Mouse (Mus musculus) limb, embryonic 11.5 days (tissue): ENCODE measurements around the gene Igf2bp3. TPM values are rescaled to one million over a fixed set of nuclear protein-coding genes. Genes with fewer than 3 reads are reported as not detected.

Experiments
- ATAC-seq: fragments of 200-750 bp; cut with Nextera tagmentation; 2 replicates; pipeline ENCODE4 v1.8.0; 2017; ENCODE audit warnings: low read depth; ENCODE audit not compliant: insufficient number of reproducible peaks, low FRiP score, low TSS enrichment
- DNase-seq: peaks from one replicate; pipeline ENCODE4 v3.0.0-alpha.2; 2015; ENCODE audit warnings: low spot score
- H3K27ac ChIP-seq: fragments of 300-500 bp; sonication (generic); replicated peaks from 2 replicates; pipeline ENCODE4 v1.5.1; 2014; ENCODE audit warnings: low read depth, mild to moderate bottlenecking, low read length
- H3K27me3 ChIP-seq: fragments of 300-500 bp; sonication (generic); 2 replicates; pipeline ENCODE4 v1.6.1; 2014; ENCODE audit warnings: mild to moderate bottlenecking, low read length, mixed read lengths; ENCODE audit not compliant: control insufficient read depth, insufficient read depth
- H3K36me3 ChIP-seq: fragments of 300-500 bp; sonication (generic); 2 replicates; pipeline ENCODE4 v1.6.1; 2014; ENCODE audit warnings: mild to moderate bottlenecking, low read length, moderate library complexity, mixed read lengths; ENCODE audit not compliant: control insufficient read depth, insufficient read depth
- H3K4me1 ChIP-seq: fragments of 300-500 bp; sonication (generic); 2 replicates; pipeline ENCODE4 v1.6.1; 2014; ENCODE audit warnings: low read length, mixed read lengths; ENCODE audit not compliant: control insufficient read depth, insufficient read depth
- H3K4me2 ChIP-seq: fragments of 300-500 bp; sonication (generic); 2 replicates; pipeline ENCODE4 v1.6.1; 2014; ENCODE audit warnings: low read depth, mild to moderate bottlenecking, moderate library complexity; ENCODE audit not compliant: severe bottlenecking
- H3K4me3 ChIP-seq: fragments of 300-500 bp; sonication (generic); 2 replicates; pipeline ENCODE4 v1.5.1; 2014; ENCODE audit warnings: low read depth, low read length
- H3K9ac ChIP-seq: fragments of 300-500 bp; sonication (generic); 2 replicates; pipeline ENCODE4 v1.6.1; 2014; ENCODE audit warnings: mild to moderate bottlenecking, low read length
- H3K9me3 ChIP-seq: fragments of 300-500 bp; sonication (generic); 2 replicates; pipeline ENCODE4 v1.6.1; 2016; ENCODE audit warnings: low read length; ENCODE audit not compliant: control insufficient read depth
- WGBS: fragments of 180-500 bp; shearing (Covaris S2); extraction: QIAGEN DNeasy Blood & Tissue Kit; methylation state at CpG from one replicate; pipeline ENCODE4 v1.1.7; 2014; 5-methylcytosine and 5-hydroxymethylcytosine counted together
- polyA plus RNA-seq: library from polyadenylated mRNA; unstranded; fragments of >200 nt; fragmentation: Nextera tagmentation; extraction: Ambion mirVana; gene quantifications from 2 replicates; pipeline ENCODE4 v1.2.1, GENCODE M21; 2014

Gene Igf2bp3
- polyA plus RNA-seq, 1 experiment from 2014 or later = 140 TPM

- Histone ChIP-seq H3K4me1 (no peaks in the 10 kb centered on the region), H3K36me3 (no peaks in the 10 kb centered on the region), H3K27ac (no peak overlapping the region), H3K9me3 (no peaks in the 10 kb centered on the region), H3K4me3 (no peak overlapping the region), H3K4me2 (no peak overlapping the region), H3K9ac (no peak overlapping the region), H3K27me3 (no peaks in the 10 kb centered on the region)
- DNase-seq = no peak
- WGBS = 80% methylated on average over 11 of the region's 11 CpGs
- ATAC-seq = no peak
Measured at GRCm38 (mm10) chr6:49050677-49051410, 163.9 kb downstream of the Igf2bp3 start.

GRCm38 (mm10) chr6:49048395-49048794, 166.4 kb downstream of the Igf2bp3 start:
- WGBS = 92% methylated on average over 10 of the region's 10 CpGs
- H3K9ac ChIP-seq = no peak overlapping the region
- no peak overlapping the region for H3K27ac ChIP-seq
- H3K4me3 ChIP-seq = no peak overlapping the region
- ATAC-seq = no peak
- no peak for DNase-seq
- H3K36me3 ChIP-seq = no peaks in the 10 kb centered on the region
- H3K9me3 ChIP-seq = no peaks in the 10 kb centered on the region
- H3K4me2 ChIP-seq = no peak overlapping the region
- no peaks in the 10 kb centered on the region for H3K27me3 ChIP-seq
- H3K4me1 ChIP-seq = no peaks in the 10 kb centered on the region

DNA sequence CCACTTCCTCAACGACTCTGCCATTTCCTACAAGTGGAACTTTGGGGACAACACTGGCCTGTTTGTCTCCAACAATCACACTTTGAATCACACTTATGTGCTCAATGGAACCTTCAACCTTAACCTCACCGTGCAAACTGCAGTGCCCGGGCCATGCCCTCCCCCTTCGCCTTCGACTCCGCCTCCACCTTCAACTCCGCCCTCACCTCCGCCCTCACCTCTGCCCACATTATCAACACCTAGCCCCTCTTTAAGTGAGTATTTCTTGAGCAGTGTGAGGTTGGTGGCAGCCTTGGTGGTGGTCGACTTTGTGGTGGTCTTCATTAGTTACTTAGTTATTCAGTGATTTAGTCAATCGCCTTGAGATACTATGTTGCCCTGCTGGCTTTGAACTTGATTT, 166.9 kb downstream of the Igf2bp3 start:
- Histone ChIP-seq H3K27me3 (no peaks in the 10 kb centered on the region), H3K36me3 (no peaks in the 10 kb centered on the region), H3K4me1 (no peaks in the 10 kb centered on the region), H3K9me3 (no peaks in the 10 kb centered on the region), H3K4me2 (no peak overlapping the region), H3K9ac (no peak overlapping the region), H3K4me3 (no peak overlapping the region), H3K27ac (no peak overlapping the region)
- ATAC-seq (no peak), DNase-seq (no peak)
- WGBS = 69% methylated on average over 10 of the region's 10 CpGs

DNA sequence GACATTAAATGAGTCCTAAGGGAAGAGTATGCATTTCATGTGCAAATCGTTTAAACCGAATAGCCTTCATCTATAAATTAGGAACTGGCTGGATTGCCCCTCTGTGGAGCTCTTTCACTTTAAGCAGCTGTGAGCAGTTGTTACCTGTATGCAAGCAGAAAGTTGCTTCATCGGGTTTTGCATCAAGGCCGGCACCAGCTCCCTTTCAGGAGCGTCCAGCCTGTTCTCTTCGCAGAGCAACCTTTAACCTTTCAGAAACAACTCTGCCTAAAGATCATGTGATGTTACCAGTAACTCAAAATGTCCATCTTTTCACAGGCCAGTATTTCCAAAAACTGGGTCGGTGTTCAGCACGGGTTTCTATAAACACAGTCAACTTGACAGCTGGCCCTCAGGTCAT, 167.8 kb downstream of the Igf2bp3 start:
- ATAC-seq (no peak), DNase-seq (no peak)
- no peaks in the 10 kb centered on the region for H3K36me3 ChIP-seq
- H3K9ac ChIP-seq = no peak overlapping the region
- WGBS = 74% methylated on average over 8 of the region's 8 CpGs
- H3K27ac ChIP-seq = no peak overlapping the region
- H3K4me3 ChIP-seq = no peak overlapping the region
- no peaks in the 10 kb centered on the region for H3K9me3 ChIP-seq
- no peaks in the 10 kb centered on the region for H3K4me1 ChIP-seq
- H3K4me2 ChIP-seq = no peak overlapping the region
- H3K27me3 ChIP-seq = no peaks in the 10 kb centered on the region

DNA sequence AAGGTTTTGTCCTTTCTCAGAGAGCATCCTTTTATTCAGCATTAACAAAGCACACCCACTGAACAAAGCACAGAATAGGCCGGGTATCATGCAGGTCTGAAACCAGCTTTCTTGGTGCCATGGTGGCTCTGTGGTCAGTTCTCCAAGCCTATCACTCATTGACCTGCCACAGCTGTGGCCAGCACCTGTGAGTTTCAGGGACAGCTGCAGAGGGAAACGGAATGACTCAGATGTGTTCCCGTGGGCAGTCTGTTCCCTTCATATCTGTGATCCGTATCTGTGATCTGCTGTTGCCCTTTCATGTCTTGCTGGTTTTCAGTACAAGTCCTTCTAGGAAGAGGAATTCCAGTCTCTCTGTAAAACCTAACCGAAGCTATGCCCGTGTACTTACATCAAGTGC, 168.3 kb downstream of the Igf2bp3 start:
- H3K27me3 ChIP-seq = no peaks in the 10 kb centered on the region
- WGBS = 79% methylated on average over 6 of the region's 6 CpGs
- ATAC-seq (no peak), DNase-seq (no peak)
- no peaks in the 10 kb centered on the region for H3K4me1 ChIP-seq
- no peak overlapping the region for H3K4me3 ChIP-seq
- H3K27ac ChIP-seq = no peak overlapping the region
- no peaks in the 10 kb centered on the region for H3K36me3 ChIP-seq
- H3K4me2 ChIP-seq = no peak overlapping the region
- no peaks in the 10 kb centered on the region for H3K9me3 ChIP-seq
- H3K9ac ChIP-seq = no peak overlapping the region

GRCm38 (mm10) chr6:49039470-49040180, 175.1 kb downstream of the Igf2bp3 start:
- H3K9me3 ChIP-seq = no peaks in the 10 kb centered on the region
- H3K27ac ChIP-seq = no peak overlapping the region
- H3K27me3 ChIP-seq = no peaks in the 10 kb centered on the region; the same call in 1 of the 2 replicates
- no peaks in the 10 kb centered on the region for H3K36me3 ChIP-seq
- 14% methylated on average over 18 of the region's 18 CpGs for WGBS
- peak; percentile 81 for DNase-seq
- no peak for ATAC-seq
- peak overlapping the region; percentile 21 for H3K4me3 ChIP-seq
- no peaks in the 10 kb centered on the region for H3K4me1 ChIP-seq
- H3K4me2 ChIP-seq = peak overlapping the region; percentile 21
- no peak overlapping the region for H3K9ac ChIP-seq

GRCm38 (mm10) chr6:49037268-49037662, 177.5 kb downstream of the Igf2bp3 start:
- no peaks in the 10 kb centered on the region for H3K36me3 ChIP-seq
- DNase-seq (no peak), ATAC-seq (no peak)
- WGBS = 76% methylated on average over 12 of the region's 12 CpGs
- no peak overlapping the region for H3K4me2 ChIP-seq
- no peaks in the 10 kb centered on the region for H3K4me1 ChIP-seq
- H3K27me3 ChIP-seq = no peaks in the 10 kb centered on the region; the same call in 1 of the 2 replicates
- H3K4me3 ChIP-seq = no peak overlapping the region
- no peak overlapping the region for H3K9ac ChIP-seq
- H3K27ac ChIP-seq = no peak overlapping the region
- H3K9me3 ChIP-seq = no peaks in the 10 kb centered on the region

- no peaks in the 10 kb centered on the region for H3K36me3 ChIP-seq
- H3K27ac ChIP-seq = no peak within 1 kb of the TSS
- H3K4me2 ChIP-seq = peak within 1 kb of the TSS; percentile 27
- no peaks in the 10 kb centered on the region for H3K4me1 ChIP-seq
- H3K9me3 ChIP-seq = no peaks in the 10 kb centered on the region
- 38% methylated on average over 28 of the region's 28 CpGs for WGBS
- ATAC-seq (no peak), DNase-seq (peak; percentile 38)
- H3K27me3 ChIP-seq = no peaks in the 10 kb centered on the region; the same call in 1 of the 2 replicates
- H3K9ac ChIP-seq = no peak within 1 kb of the TSS
- H3K4me3 ChIP-seq = 0 out of 2 replicates have a peak within 1 kb of the TSS, but pooled peaks have one; percentile 3
Measured at GRCm38 (mm10) chr6:49036275-49037267, 178.2 kb downstream of the Igf2bp3 start, which contains the start of gene Gpnmb. Gene Gpnmb (plus strand): TSS chr6:49036546.
